Mouse (Mus musculus): Measurements from ENCODE around the gene Lats2. TPM values are rescaled to one million over a fixed set of nuclear protein-coding genes. Genes with fewer than 3 reads are reported as not detected.
"Not testable (repeated sequence)": the region's sequence is repeated elsewhere in the genome, so short reads cannot be mapped to it uniquely, and the experiment has no call there.

Gene Lats2
- polyA plus RNA-seq, 1 experiment, result 18.2 TPM

- no peak for DNase-seq
- Histone ChIP-seq H3K4me3 (ENCODE audit: control insufficient read depth, insufficient read depth, low read length) (no peak overlapping the region), H3K27ac (ENCODE audit: control insufficient read depth, insufficient read depth, low read length) (no peak overlapping the region), H3K4me1 (replicated peaks; ENCODE audit: control insufficient read depth, insufficient read depth, low read length) (no peaks in the 10 kb centered on the region), H3K27me3 (ENCODE audit: control insufficient read depth, insufficient read depth, low read length) (no peaks in the 10 kb centered on the region), H3K36me3 (ENCODE audit: control insufficient read depth, insufficient read depth, low read length) (no peaks in the 10 kb centered on the region)
- no peak for TF ChIP-seq POLR2A (IDR thresholded peaks at IDR 0.05; ENCODE audit: control insufficient read depth, extremely low read depth, insufficient read depth, low read length, poor library complexity)
- TF ChIP-seq CTCF (IDR thresholded peaks at IDR 0.05; ENCODE audit: borderline replicate concordance, control insufficient read depth, extremely low read depth, insufficient read depth, low read length, poor library complexity), result no peak
- WGBS, result 97% methylated on average over 2 of the region's 2 CpGs
Observed at GRCm38 (mm10) chr14:57755661-57756060, 2.5 kb downstream of the Lats2 start.

DNA sequence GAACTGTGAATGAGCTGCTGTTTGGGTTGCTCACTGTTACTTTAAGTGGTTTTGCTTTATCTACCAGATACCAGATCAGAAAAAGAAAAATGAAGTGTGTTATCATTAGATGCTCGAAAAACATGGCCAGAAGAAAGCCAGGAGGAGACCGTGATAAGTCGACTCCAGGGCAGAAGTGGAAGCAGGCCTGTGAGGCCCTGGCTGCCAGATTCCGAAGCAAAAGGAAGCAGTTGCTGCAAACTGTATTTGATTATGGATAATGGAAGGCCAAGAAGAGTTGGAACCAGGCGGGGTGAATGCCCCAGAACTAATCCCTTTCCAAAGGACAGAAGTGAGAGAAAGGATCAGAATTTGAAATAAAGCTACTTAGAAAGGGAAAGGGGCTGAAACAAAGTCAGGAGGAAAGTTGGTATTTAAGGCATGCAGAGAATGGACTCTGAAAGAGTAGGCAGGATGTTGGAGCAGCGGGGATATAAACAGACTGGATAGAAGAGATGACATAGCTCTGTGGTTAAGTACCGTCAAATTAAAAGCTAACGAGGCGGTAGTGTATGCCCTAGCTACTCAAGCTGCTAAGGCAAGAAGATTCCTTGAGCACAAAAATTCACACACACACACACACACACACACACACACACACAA, 4.7 kb downstream of the Lats2 start:
- no peak overlapping the region for H3K27ac ChIP-seq (ENCODE audit: control insufficient read depth, insufficient read depth, low read length)
- 83% methylated on average over 9 of the region's 9 CpGs for WGBS
- TF ChIP-seq CTCF (IDR thresholded peaks at IDR 0.05; ENCODE audit: borderline replicate concordance, control insufficient read depth, extremely low read depth, insufficient read depth, low read length, poor library complexity), result no peak
- no peak for TF ChIP-seq POLR2A (IDR thresholded peaks at IDR 0.05; ENCODE audit: control insufficient read depth, extremely low read depth, insufficient read depth, low read length, poor library complexity)
- DNase-seq, result no peak
- peaks cover 3% of the 10 kb centered on the region for H3K4me1 ChIP-seq (replicated peaks; ENCODE audit: control insufficient read depth, insufficient read depth, low read length)
- H3K4me3 ChIP-seq (ENCODE audit: control insufficient read depth, insufficient read depth, low read length), result no peak overlapping the region
- no peaks in the 10 kb centered on the region for H3K36me3 ChIP-seq (ENCODE audit: control insufficient read depth, insufficient read depth, low read length)
- H3K27me3 ChIP-seq (ENCODE audit: control insufficient read depth, insufficient read depth, low read length), result no peaks in the 10 kb centered on the region

DNA sequence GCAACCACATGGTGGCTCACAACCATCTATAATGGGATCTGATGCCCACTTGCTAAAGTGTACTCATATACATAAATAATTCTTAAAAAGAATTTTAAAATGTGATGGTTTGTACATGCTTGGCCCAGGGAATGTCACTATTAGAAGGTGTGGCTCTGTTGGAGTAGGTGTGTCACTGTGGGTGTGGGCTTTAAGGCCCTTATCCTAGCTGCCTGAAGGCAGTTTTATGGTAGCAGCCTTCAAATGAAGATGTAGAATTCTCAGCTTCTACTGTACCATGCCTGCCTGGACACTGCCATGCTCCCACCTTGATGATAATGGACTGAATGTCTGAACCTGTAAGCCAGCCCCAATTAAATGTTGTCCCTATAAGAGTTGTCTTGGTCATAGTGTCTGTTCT, 7.2 kb downstream of the Lats2 start:
- not testable (repeated sequence) for H3K36me3 ChIP-seq (ENCODE audit: control insufficient read depth, insufficient read depth, low read length); H3K4me1 ChIP-seq (replicated peaks; ENCODE audit: control insufficient read depth, insufficient read depth, low read length); H3K4me3 ChIP-seq (ENCODE audit: control insufficient read depth, insufficient read depth, low read length); H3K27me3 ChIP-seq (ENCODE audit: control insufficient read depth, insufficient read depth, low read length); H3K27ac ChIP-seq (ENCODE audit: control insufficient read depth, insufficient read depth, low read length); DNase-seq

- TF ChIP-seq POLR2A (IDR thresholded peaks at IDR 0.05; ENCODE audit: control insufficient read depth, extremely low read depth, insufficient read depth, low read length, poor library complexity), result no peak
- TF ChIP-seq CTCF (IDR thresholded peaks at IDR 0.05; ENCODE audit: borderline replicate concordance, control insufficient read depth, extremely low read depth, insufficient read depth, low read length, poor library complexity), result no peak
- H3K27ac ChIP-seq (ENCODE audit: control insufficient read depth, insufficient read depth, low read length), result no peak overlapping the region
- WGBS, result 69% methylated on average over 2 of the region's 2 CpGs
Observed at GRCm38 (mm10) chr14:57749501-57749900, 8.7 kb downstream of the Lats2 start.

DNA sequence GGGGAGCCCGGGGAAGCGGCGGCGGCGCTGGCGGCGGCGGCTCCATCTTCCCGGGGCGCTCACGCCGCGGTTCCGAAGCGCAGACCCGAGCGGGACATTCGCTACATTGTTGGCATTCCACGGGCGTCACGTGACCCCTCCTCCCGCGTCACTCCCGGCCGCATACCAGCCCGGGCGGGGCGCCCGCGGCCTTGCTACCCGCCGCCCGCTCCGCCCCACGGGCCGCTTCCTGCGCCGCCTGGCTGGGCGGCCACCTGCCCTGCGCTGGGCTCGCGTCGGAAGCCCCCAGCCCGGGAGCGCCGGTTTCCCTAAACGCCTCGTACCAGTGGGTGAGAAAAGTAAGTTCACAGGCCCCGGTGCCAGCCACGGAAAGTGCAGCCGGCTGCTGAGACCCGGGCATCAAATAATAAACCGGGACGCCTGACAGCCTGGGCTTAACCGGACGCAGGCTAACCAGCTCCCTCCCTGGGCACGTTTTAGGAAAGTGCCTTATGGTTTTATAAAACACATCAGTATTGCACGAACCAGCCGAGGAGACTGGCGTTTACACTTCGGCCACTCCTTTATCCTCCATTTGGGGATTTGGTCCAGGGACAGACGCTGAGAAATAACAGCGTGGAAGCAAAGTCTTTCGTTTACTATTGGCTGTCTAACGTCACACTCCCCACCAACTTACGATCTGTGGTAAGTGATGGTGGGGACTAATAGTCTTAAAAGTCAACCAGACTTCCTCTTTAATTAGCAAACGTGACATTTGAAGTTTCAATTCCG, 12.0 kb downstream of the Lats2 start, which contains the start of gene Gm49361:
Gm49361 (minus strand) TSS at position 103 of the 771 bp plus-strand sequence.
- Histone ChIP-seq H3K36me3 (ENCODE audit: control insufficient read depth, insufficient read depth, low read length) (no peaks in the 10 kb centered on the region), H3K27ac (ENCODE audit: control insufficient read depth, insufficient read depth, low read length) (no peak within 1 kb of the TSS; the same call in 1 of the 2 replicates), H3K4me1 (replicated peaks; ENCODE audit: control insufficient read depth, insufficient read depth, low read length) (peaks cover 7% of the 10 kb centered on the region), H3K4me3 (ENCODE audit: control insufficient read depth, insufficient read depth, low read length) (peak within 1 kb of the TSS; percentile 76), H3K27me3 (ENCODE audit: control insufficient read depth, insufficient read depth, low read length) (peaks cover 3% of the 10 kb centered on the region; the same call in 1 of the 2 replicates)
- no peak for TF ChIP-seq POLR2A (IDR thresholded peaks at IDR 0.05; ENCODE audit: control insufficient read depth, extremely low read depth, insufficient read depth, low read length, poor library complexity)
- 0 out of 2 replicates have a peak, but pooled peaks have one; percentile 4 for TF ChIP-seq CTCF (IDR thresholded peaks at IDR 0.05; ENCODE audit: borderline replicate concordance, control insufficient read depth, extremely low read depth, insufficient read depth, low read length, poor library complexity)
- DNase-seq, result peak; percentile 77
- WGBS, result under 1% methylated on average over 66 of the region's 68 CpGs

More at GRCm38 (mm10) chr14:57749501-57749900, 8.7 kb downstream of the Lats2 start:
- H3K36me3 ChIP-seq (ENCODE audit: control insufficient read depth, insufficient read depth, low read length), result no peaks in the 10 kb centered on the region
- no peak overlapping the region for H3K4me3 ChIP-seq (ENCODE audit: control insufficient read depth, insufficient read depth, low read length)
- peaks cover 7% of the 10 kb centered on the region for H3K4me1 ChIP-seq (replicated peaks; ENCODE audit: control insufficient read depth, insufficient read depth, low read length)
- no peak for DNase-seq
- H3K27me3 ChIP-seq (ENCODE audit: control insufficient read depth, insufficient read depth, low read length), result peaks cover 3% of the 10 kb centered on the region; the same call in 1 of the 2 replicates

GRCm38 (mm10) chr14:57745291-57745969, 12.8 kb downstream of the Lats2 start:
- Histone ChIP-seq H3K36me3 (ENCODE audit: control insufficient read depth, insufficient read depth, low read length) (no peaks in the 10 kb centered on the region), H3K27me3 (ENCODE audit: control insufficient read depth, insufficient read depth, low read length) (peaks cover 3% of the 10 kb centered on the region; the same call in 1 of the 2 replicates), H3K4me1 (replicated peaks; ENCODE audit: control insufficient read depth, insufficient read depth, low read length) (peaks cover 7% of the 10 kb centered on the region), H3K27ac (ENCODE audit: control insufficient read depth, insufficient read depth, low read length) (no peak overlapping the region), H3K4me3 (ENCODE audit: control insufficient read depth, insufficient read depth, low read length) (peak overlapping the region; percentile 76)
- DNase-seq, result no peak
- 0 out of 2 replicates have a peak, but pooled peaks have one; percentile 7 for TF ChIP-seq CTCF (IDR thresholded peaks at IDR 0.05; ENCODE audit: borderline replicate concordance, control insufficient read depth, extremely low read depth, insufficient read depth, low read length, poor library complexity)
- no peak for TF ChIP-seq POLR2A (IDR thresholded peaks at IDR 0.05; ENCODE audit: control insufficient read depth, extremely low read depth, insufficient read depth, low read length, poor library complexity)
- under 1% methylated on average over 103 of the region's 103 CpGs for WGBS
